Mouse (Mus musculus) forebrain, embryonic 10.5 days (tissue): ENCODE data around the gene Isoc2a. TPM values are rescaled to one million over a fixed set of nuclear protein-coding genes. Genes with fewer than 3 reads are reported as not detected.

ENCODE experiments used
- DNase-seq: peaks from one replicate; pipeline ENCODE4 v3.0.0-alpha.2; 2017; ENCODE audit warnings: low spot score; ENCODE audit errors: extremely low spot score
- H3K27ac ChIP-seq: fragments of 300-500 bp; sonication (generic); 2 replicates; pipeline ENCODE4 v1.5.1; 2016; ENCODE audit warnings: mild to moderate bottlenecking
- H3K27me3 ChIP-seq: fragments of 300-500 bp; sonication (generic); 2 replicates; pipeline ENCODE4 v1.6.1; 2016; ENCODE audit warnings: mild to moderate bottlenecking; ENCODE audit not compliant: poor library complexity, severe bottlenecking
- H3K36me3 ChIP-seq: fragments of 300-500 bp; sonication (generic); replicated peaks from 2 replicates; pipeline ENCODE4 v1.6.1; 2016; ENCODE audit warnings: mild to moderate bottlenecking, moderate library complexity
- H3K4me1 ChIP-seq: fragments of 300-500 bp; sonication (generic); 2 replicates; pipeline ENCODE4 v1.6.1; 2016
- H3K4me3 ChIP-seq: fragments of 300-500 bp; sonication (generic); 2 replicates; pipeline ENCODE4 v1.5.1; 2016; ENCODE audit warnings: mild to moderate bottlenecking, moderate library complexity
- H3K9me3 ChIP-seq: fragments of 300-500 bp; sonication (generic); 2 replicates; pipeline ENCODE4 v1.6.1; 2016; ENCODE audit warnings: mild to moderate bottlenecking, moderate library complexity
- WGBS: fragments of 180-500 bp; shearing (Covaris S2); methylation state at CpG from one replicate; pipeline ENCODE4 v1.1.7; 2016; 5-methylcytosine and 5-hydroxymethylcytosine counted together
- polyA plus RNA-seq: library from polyadenylated mRNA; unstranded; fragments of >200 nt; fragmentation: Nextera tagmentation; extraction: Ambion mirVana; gene quantifications from 2 replicates; pipeline ENCODE4 v1.2.1, GENCODE M21; 2016

Gene Isoc2a
- polyA plus RNA-seq, 1 experiment from 2014 or later = 0.73 TPM

GRCm38 (mm10) chr7:4938456-4938855 is 61.5 kb downstream of the Isoc2a start:
- WGBS = 35% methylated on average over 2 of the region's 2 CpGs
- H3K4me1 ChIP-seq = peaks cover 4% of the 10 kb centered on the region
- H3K36me3 ChIP-seq = no peaks in the 10 kb centered on the region
- H3K9me3 ChIP-seq = peaks cover 9% of the 10 kb centered on the region
- no peaks in the 10 kb centered on the region for H3K27me3 ChIP-seq
- H3K27ac ChIP-seq = no peak overlapping the region
- H3K4me3 ChIP-seq = no peak overlapping the region
- peak; percentile 68 for DNase-seq

DNA sequence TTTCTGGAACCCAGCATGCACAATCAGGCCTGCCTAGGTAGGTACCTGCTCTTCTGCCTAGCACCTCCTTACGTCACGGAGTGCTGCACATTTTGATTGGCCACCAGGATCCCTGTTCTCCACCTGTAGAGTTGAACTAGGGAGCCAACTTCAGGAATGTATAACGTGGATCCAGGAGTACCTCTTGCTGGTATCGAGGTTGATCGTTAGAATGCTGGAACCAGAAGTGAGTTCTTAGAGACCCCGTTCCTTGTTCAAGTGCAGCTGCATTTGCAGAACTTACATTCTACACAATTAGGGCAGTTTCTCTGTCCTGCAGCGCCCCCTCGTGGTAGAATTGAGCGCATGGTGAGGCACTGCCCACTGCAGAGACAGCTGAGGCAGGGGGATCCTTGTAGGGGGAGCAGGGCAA is 63.1 kb downstream of the Isoc2a start:
- WGBS = 20% methylated on average over 9 of the region's 9 CpGs

DNA sequence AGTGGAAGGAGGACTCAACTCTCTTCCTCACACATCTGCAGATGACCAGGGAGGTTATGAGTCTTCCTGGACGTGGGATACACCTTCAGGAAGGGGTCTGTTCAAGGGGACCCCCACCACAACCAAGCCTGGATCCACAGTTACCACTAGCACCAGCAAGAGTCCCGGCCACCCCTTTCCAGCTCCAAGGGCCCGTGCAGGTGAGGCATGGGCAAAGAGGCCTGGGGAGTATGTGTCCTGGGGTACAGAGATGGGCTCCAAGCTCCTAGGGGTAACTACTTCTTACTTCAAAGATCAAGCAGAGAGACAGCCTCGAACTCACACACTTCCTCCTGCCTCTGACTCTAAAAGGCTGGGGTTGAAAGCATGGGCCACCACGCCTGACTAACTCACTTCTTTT is 65.7 kb downstream of the Isoc2a start:
- no peak for DNase-seq

More for the DNA sequence above, 63.1 kb downstream of the Isoc2a start:
- Histone ChIP-seq H3K4me3 (no peak overlapping the region), H3K9me3 (no peaks in the 10 kb centered on the region; the same call in 1 of the 2 replicates), H3K4me1 (peaks cover 7% of the 10 kb centered on the region), H3K36me3 (no peaks in the 10 kb centered on the region), H3K27me3 (no peaks in the 10 kb centered on the region), H3K27ac (no peak overlapping the region)
- peak; percentile 81 for DNase-seq

GRCm38 (mm10) chr7:4943223-4943815 is 66.4 kb downstream of the Isoc2a start:
- Histone ChIP-seq H3K4me1 (peaks cover 7% of the 10 kb centered on the region), H3K36me3 (no peaks in the 10 kb centered on the region), H3K27ac (peak overlapping the region; percentile 64), H3K4me3 (peak overlapping the region; percentile 44), H3K27me3 (no peaks in the 10 kb centered on the region), H3K9me3 (no peaks in the 10 kb centered on the region; the same call in 1 of the 2 replicates)
- peak; percentile 87 for DNase-seq
- 17% methylated on average over 15 of the region's 15 CpGs for WGBS

More for the DNA sequence above, 65.7 kb downstream of the Isoc2a start:
- H3K36me3 ChIP-seq = no peaks in the 10 kb centered on the region
- no peak overlapping the region for H3K4me3 ChIP-seq
- no peaks in the 10 kb centered on the region for H3K27me3 ChIP-seq
- 61% methylated on average over 5 of the region's 5 CpGs for WGBS
- no peaks in the 10 kb centered on the region; the same call in 1 of the 2 replicates for H3K9me3 ChIP-seq
- H3K4me1 ChIP-seq = peaks cover 7% of the 10 kb centered on the region
- no peak overlapping the region for H3K27ac ChIP-seq

Other genes with a start within 250 kb of the Isoc2a start
- 1.6 and 2.1 TPM in 2 replicates for gene Tmem86b, start 245.7 kb upstream of the Isoc2a start, polyA plus RNA-seq
- gene Ppp6r1, start 218.1 kb upstream of the Isoc2a start, polyA plus RNA-seq = 8.0 and 9.2 TPM in 2 replicates
- gene Hspbp1, start 192.1 kb upstream of the Isoc2a start, polyA plus RNA-seq = 135 and 137 TPM in 2 replicates
- gene Brsk1, start 186.5 kb upstream of the Isoc2a start, polyA plus RNA-seq = 2.2 TPM in 2 replicates
- 0.11 and 0.20 TPM in 2 replicates for gene Tmem150b, start 151.9 kb upstream of the Isoc2a start, polyA plus RNA-seq
- 98.9 and 101 TPM in 2 replicates for gene Kmt5c, start 137.0 kb upstream of the Isoc2a start, polyA plus RNA-seq
- gene Cox6b2, start 124.1 kb upstream of the Isoc2a start, polyA plus RNA-seq = 40.4 and 44.2 TPM in 2 replicates
- gene Fam71e2, start 105.9 kb upstream of the Isoc2a start, polyA plus RNA-seq = not detected in 2 replicates
- gene Il11, start 94.3 kb upstream of the Isoc2a start, polyA plus RNA-seq = not detected in 2 replicates
- gene Tmem190, start 94.2 kb upstream of the Isoc2a start, polyA plus RNA-seq = 0.34 TPM in 1 of 2 replicates, not detected in the other
- gene Tmem238, start 87.5 kb upstream of the Isoc2a start, polyA plus RNA-seq = 3.9 and 4.4 TPM in 2 replicates
- 374 and 397 TPM in 2 replicates for gene Rpl28, start 84.3 kb upstream of the Isoc2a start, polyA plus RNA-seq
- 399 and 408 TPM in 2 replicates for gene Ube2s, start 64.6 kb upstream of the Isoc2a start, polyA plus RNA-seq
- 0.47 and 0.79 TPM in 2 replicates for gene Shisa7, start 32.5 kb upstream of the Isoc2a start, polyA plus RNA-seq
- gene Isoc2b, start 6.9 kb upstream of the Isoc2a start, polyA plus RNA-seq = 2.6 and 2.9 TPM in 2 replicates
- gene Gm36210, start 29.4 kb downstream of the Isoc2a start, polyA plus RNA-seq = 0.12 and 0.22 TPM in 2 replicates
- gene Zfp628, start 38.1 kb downstream of the Isoc2a start, polyA plus RNA-seq = 4.1 and 4.2 TPM in 2 replicates
- gene Nat14, start 44.9 kb downstream of the Isoc2a start, polyA plus RNA-seq = 8.1 and 8.3 TPM in 2 replicates
- gene Ssc5d, start 48.6 kb downstream of the Isoc2a start, polyA plus RNA-seq = 1.2 and 1.3 TPM in 2 replicates
- 0.11 TPM in 1 of 2 replicates, not detected in the other for gene Sbk2, start 87.3 kb downstream of the Isoc2a start, polyA plus RNA-seq
- gene Sbk3, start 94.0 kb downstream of the Isoc2a start, polyA plus RNA-seq = 0.10 TPM in 1 of 2 replicates, not detected in the other
- 27.3 and 28.7 TPM in 2 replicates for gene Zfp579, start 119.0 kb downstream of the Isoc2a start, polyA plus RNA-seq
- 8.4 and 9.4 TPM in 2 replicates for gene Zfp524, start 137.3 kb downstream of the Isoc2a start, polyA plus RNA-seq
- 54.0 and 54.1 TPM in 2 replicates for gene Fiz1, start 137.5 kb downstream of the Isoc2a start, polyA plus RNA-seq
- 1.0 and 1.1 TPM in 2 replicates for gene Gm44973, start 138.3 kb downstream of the Isoc2a start, polyA plus RNA-seq
- 5.1 and 5.7 TPM in 2 replicates for gene Zfp865, start 143.2 kb downstream of the Isoc2a start, polyA plus RNA-seq
- 4.7 and 6.6 TPM in 2 replicates for gene Ccdc106, start 143.4 kb downstream of the Isoc2a start, polyA plus RNA-seq
- not detected in 2 replicates for gene 4632433K11Rik, start 157.0 kb downstream of the Isoc2a start, polyA plus RNA-seq
- gene Zfp784, start 161.3 kb downstream of the Isoc2a start, polyA plus RNA-seq = 3.0 and 3.8 TPM in 2 replicates
- 38.0 and 38.8 TPM in 2 replicates for gene Zfp580, start 174.4 kb downstream of the Isoc2a start, polyA plus RNA-seq
- gene U2af2, start 185.0 kb downstream of the Isoc2a start, polyA plus RNA-seq = 181 and 196 TPM in 2 replicates
- 53.5 and 54.6 TPM in 2 replicates for gene Epn1, start 203.1 kb downstream of the Isoc2a start, polyA plus RNA-seq
- not detected in 2 replicates for gene Rfpl4, start 239.8 kb downstream of the Isoc2a start, polyA plus RNA-seq
- gene Rasl2-9, start 248.8 kb downstream of the Isoc2a start, polyA plus RNA-seq = 0.24 TPM in 1 of 2 replicates, not detected in the other